Mouse (Mus musculus): ENCODE data around the gene Hoxb6. TPM values are rescaled to one million over a fixed set of nuclear protein-coding genes. Genes with fewer than 3 reads are reported as not detected.

The Hoxb6 gene
- polyA plus RNA-seq, 1 experiment, result 0.50 TPM

DNA sequence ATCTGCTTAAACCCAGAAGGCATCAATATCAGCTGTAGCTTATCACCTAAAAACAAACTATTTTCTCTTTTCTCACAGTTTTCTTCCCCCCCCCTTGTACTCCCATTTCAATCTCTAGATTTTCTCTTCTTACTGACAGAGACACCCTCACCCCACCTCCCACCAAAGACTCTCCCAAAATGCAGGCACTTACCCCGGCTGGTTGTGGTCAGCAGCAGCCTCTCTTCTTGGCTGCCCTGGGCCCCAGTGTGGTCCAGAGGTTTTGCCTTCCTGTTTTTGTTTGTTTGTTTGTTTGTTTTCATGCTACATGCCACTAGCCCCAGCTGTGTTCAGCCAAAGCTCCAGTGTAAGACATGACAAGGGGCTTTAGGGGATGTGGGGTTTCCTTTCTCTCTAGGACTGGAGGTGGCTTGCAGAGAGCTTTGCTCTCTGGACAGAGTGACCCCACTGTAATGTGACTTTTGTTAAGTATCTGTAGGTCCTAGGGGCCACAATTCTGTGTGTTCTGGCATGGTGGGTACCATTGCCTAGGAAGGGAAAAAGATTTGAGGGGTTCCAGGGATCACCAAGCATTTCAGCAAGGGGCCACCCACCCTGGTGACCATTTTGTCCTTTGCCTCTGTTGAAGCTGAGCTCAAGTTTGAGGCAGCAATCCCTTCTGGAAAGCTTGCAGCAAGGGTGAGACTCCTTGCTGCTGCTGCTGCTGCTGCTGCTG lies 24.1 kb upstream of the Hoxb6 start:
- H3K27ac ChIP-seq (ENCODE audit: control insufficient read depth, insufficient read depth, low read length), result no peak overlapping the region
- 56% methylated on average over 1 of the region's 1 CpGs for WGBS
- no peak for DNase-seq
- TF ChIP-seq POLR2A (IDR thresholded peaks at IDR 0.05; ENCODE audit: control insufficient read depth, extremely low read depth, insufficient read depth, low read length, poor library complexity) (no peak), CTCF (IDR thresholded peaks at IDR 0.05; ENCODE audit: borderline replicate concordance, control insufficient read depth, extremely low read depth, insufficient read depth, low read length, poor library complexity) (no peak)
- no peaks in the 10 kb centered on the region; the same call in 1 of the 2 replicates for H3K4me1 ChIP-seq (replicated peaks; ENCODE audit: control insufficient read depth, insufficient read depth, low read length)
- H3K4me3 ChIP-seq (ENCODE audit: control insufficient read depth, insufficient read depth, low read length), result no peak overlapping the region
- H3K27me3 ChIP-seq (ENCODE audit: control insufficient read depth, insufficient read depth, low read length), result peaks cover 54% of the 10 kb centered on the region
- H3K36me3 ChIP-seq (ENCODE audit: control insufficient read depth, insufficient read depth, low read length), result no peaks in the 10 kb centered on the region

DNA sequence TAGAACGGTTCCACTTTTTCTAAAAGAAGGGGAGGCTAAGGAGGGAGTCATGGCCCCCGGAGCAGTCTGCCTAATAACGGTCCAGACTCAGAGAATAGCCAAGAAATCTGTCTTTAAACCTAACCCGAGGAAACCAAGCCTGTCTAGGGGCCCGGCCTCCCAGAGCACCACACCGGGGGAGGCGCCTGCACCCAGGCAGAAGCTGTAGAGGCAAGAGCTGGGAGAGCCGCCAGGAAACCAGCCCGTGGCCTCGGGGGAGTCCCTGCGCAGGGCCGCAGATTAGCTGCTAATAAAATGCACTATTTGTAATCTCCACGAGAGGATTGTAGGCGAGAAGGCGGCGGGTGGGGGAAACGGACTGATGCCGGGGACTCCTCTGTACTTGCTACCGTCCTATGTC lies 22.4 kb upstream of the Hoxb6 start:
- TF ChIP-seq CTCF (IDR thresholded peaks at IDR 0.05; ENCODE audit: borderline replicate concordance, control insufficient read depth, extremely low read depth, insufficient read depth, low read length, poor library complexity) (no peak), POLR2A (IDR thresholded peaks at IDR 0.05; ENCODE audit: control insufficient read depth, extremely low read depth, insufficient read depth, low read length, poor library complexity) (no peak)
- Histone ChIP-seq H3K27ac (ENCODE audit: control insufficient read depth, insufficient read depth, low read length) (no peak overlapping the region), H3K4me3 (ENCODE audit: control insufficient read depth, insufficient read depth, low read length) (no peak overlapping the region), H3K27me3 (ENCODE audit: control insufficient read depth, insufficient read depth, low read length) (peaks cover 47% of the 10 kb centered on the region), H3K36me3 (ENCODE audit: control insufficient read depth, insufficient read depth, low read length) (no peaks in the 10 kb centered on the region), H3K4me1 (replicated peaks; ENCODE audit: control insufficient read depth, insufficient read depth, low read length) (no peaks in the 10 kb centered on the region; the same call in 1 of the 2 replicates)
- no peak for DNase-seq
- WGBS, result 5% methylated on average over 19 of the region's 19 CpGs

DNA sequence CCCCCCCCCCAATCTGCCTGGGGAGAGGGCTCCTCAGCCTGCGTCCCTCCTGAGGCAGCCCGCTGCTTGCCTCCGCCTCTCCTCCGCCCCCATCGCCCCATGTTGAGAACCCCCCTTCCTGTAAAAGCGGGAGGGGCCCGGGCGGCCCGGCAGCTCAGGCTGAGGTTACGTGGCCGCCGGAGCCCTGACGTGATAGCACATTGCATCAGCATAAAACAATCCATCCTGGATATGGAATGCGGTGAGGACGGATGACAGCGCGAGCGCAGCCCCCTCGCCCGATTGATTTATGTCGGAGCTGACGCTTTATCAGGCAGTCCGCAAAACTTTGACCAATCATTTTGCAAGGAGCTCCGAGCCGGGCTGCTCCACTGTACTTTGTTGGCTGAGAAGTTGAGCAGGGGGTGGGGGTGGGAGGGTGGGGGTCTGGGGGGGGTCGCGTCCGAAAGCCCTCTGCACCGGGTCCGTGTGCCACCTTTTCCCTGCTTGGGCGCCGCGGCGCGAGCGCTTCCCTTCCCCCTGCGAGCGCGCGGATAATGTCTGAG lies 21.2 kb upstream of the Hoxb6 start, which contains the start of gene Hoxb9:
Gene Hoxb9, plus strand, starts transcription at position 462 of the 545 bp plus-strand sequence.
- H3K27me3 ChIP-seq (ENCODE audit: control insufficient read depth, insufficient read depth, low read length), result peaks cover 46% of the 10 kb centered on the region
- no peak within 1 kb of the TSS for H3K4me3 ChIP-seq (ENCODE audit: control insufficient read depth, insufficient read depth, low read length)
- no peaks in the 10 kb centered on the region; the same call in 1 of the 2 replicates for H3K4me1 ChIP-seq (replicated peaks; ENCODE audit: control insufficient read depth, insufficient read depth, low read length)
- DNase-seq, result no peak
- H3K36me3 ChIP-seq (ENCODE audit: control insufficient read depth, insufficient read depth, low read length), result no peaks in the 10 kb centered on the region
- TF ChIP-seq POLR2A (IDR thresholded peaks at IDR 0.05; ENCODE audit: control insufficient read depth, extremely low read depth, insufficient read depth, low read length, poor library complexity) (no peak), CTCF (IDR thresholded peaks at IDR 0.05; ENCODE audit: borderline replicate concordance, control insufficient read depth, extremely low read depth, insufficient read depth, low read length, poor library complexity) (no peak)
- H3K27ac ChIP-seq (ENCODE audit: control insufficient read depth, insufficient read depth, low read length), result no peak within 1 kb of the TSS
- WGBS, result 3% methylated on average over 40 of the region's 40 CpGs

DNA sequence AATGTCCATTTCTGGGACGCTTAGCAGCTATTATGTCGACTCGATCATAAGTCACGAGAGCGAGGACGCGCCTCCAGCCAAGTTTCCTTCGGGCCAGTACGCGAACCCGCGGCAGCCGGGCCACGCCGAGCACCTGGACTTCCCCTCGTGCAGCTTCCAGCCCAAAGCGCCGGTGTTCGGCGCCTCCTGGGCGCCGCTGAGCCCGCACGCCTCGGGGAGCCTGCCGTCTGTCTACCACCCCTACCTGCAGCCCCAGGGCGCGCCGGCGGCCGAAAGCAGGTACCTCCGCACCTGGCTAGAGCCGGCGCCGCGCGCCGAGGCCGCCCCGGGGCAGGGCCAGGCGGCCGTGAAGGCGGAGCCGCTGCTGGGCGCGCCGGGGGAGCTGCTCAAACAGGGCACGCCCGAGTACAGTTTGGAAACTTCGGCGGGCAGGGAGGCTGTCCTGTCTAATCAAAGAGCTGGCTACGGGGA lies 20.7 kb upstream of the Hoxb6 start:
- Histone ChIP-seq H3K36me3 (ENCODE audit: control insufficient read depth, insufficient read depth, low read length) (no peaks in the 10 kb centered on the region), H3K27ac (ENCODE audit: control insufficient read depth, insufficient read depth, low read length) (no peak overlapping the region), H3K4me1 (replicated peaks; ENCODE audit: control insufficient read depth, insufficient read depth, low read length) (no peaks in the 10 kb centered on the region; the same call in 1 of the 2 replicates), H3K27me3 (ENCODE audit: control insufficient read depth, insufficient read depth, low read length) (peaks cover 47% of the 10 kb centered on the region), H3K4me3 (ENCODE audit: control insufficient read depth, insufficient read depth, low read length) (no peak overlapping the region)
- 1% methylated on average over 52 of the region's 52 CpGs for WGBS
- 0 out of 2 replicates have a peak, but pooled peaks have one; percentile 20 for TF ChIP-seq CTCF (IDR thresholded peaks at IDR 0.05; ENCODE audit: borderline replicate concordance, control insufficient read depth, extremely low read depth, insufficient read depth, low read length, poor library complexity)
- TF ChIP-seq POLR2A (IDR thresholded peaks at IDR 0.05; ENCODE audit: control insufficient read depth, extremely low read depth, insufficient read depth, low read length, poor library complexity), result no peak
- DNase-seq, result no peak

DNA sequence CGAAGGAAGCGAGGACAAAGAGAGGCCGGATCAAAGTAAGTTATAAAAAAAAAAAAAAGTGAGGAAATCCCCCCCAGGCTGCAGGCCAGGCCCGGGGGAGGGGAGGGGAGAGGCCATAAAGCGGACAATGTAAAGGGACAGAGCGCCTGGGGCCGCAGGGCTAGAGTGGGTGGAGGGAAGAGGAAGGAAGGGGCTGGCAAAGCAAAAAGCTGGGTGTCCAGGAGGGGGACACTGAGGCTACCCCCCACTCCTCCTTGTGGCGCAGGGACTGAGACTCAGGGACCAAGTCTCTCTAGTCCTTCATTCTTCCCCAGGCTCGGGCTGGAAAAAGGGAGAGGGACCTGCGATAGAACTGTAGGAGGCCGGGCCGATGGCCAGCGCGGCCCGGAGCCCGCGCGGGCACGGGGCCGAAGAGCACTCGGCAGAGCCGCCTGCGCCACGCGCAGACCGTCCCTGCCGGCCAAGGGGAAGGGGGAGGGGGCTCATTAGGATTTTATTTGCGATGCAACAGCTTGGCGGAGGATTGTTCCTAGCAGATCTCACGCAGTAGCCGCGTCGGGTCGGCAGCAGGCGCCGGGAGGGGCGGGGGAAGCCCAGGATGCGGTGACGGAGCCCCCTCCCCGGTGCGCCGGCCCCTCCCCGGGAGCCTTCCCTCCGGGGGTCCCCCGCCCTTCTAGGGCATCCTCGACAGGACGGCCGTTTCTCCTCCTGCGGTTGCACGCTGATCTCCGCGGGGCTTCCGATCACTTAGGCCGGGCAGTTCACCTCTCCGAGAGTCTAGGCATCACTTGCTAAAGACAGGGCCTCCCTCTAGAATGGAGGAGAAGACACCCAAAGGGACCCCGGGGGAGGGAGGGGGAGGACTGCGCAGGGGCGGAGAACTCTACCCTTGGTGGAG lies 20.0 kb upstream of the Hoxb6 start:
- TF ChIP-seq POLR2A (IDR thresholded peaks at IDR 0.05; ENCODE audit: control insufficient read depth, extremely low read depth, insufficient read depth, low read length, poor library complexity) (no peak), CTCF (IDR thresholded peaks at IDR 0.05; ENCODE audit: borderline replicate concordance, control insufficient read depth, extremely low read depth, insufficient read depth, low read length, poor library complexity) (no peak)
- Histone ChIP-seq H3K27me3 (ENCODE audit: control insufficient read depth, insufficient read depth, low read length) (peaks cover 49% of the 10 kb centered on the region), H3K27ac (ENCODE audit: control insufficient read depth, insufficient read depth, low read length) (no peak overlapping the region), H3K4me1 (replicated peaks; ENCODE audit: control insufficient read depth, insufficient read depth, low read length) (no peaks in the 10 kb centered on the region; the same call in 1 of the 2 replicates), H3K4me3 (ENCODE audit: control insufficient read depth, insufficient read depth, low read length) (no peak overlapping the region), H3K36me3 (ENCODE audit: control insufficient read depth, insufficient read depth, low read length) (no peaks in the 10 kb centered on the region)
- no peak for DNase-seq
- 4% methylated on average over 58 of the region's 58 CpGs for WGBS

DNA sequence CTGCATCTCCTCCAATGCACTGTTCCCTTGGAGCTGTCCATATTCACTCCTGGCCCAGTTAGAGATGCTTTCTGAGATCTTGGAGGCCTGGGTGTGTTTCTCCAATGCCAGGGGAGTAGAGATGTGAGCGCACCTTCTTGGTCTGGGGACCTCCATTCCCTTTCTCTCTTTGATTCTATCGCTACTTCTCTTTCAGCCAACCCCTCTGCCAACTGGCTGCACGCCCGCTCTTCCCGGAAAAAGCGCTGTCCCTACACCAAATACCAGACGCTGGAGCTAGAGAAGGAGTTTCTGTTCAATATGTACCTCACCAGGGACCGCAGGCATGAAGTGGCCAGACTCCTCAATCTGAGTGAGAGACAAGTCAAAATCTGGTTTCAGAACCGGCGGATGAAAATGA lies 17.8 kb upstream of the Hoxb6 start:
- Histone ChIP-seq H3K27me3 (ENCODE audit: control insufficient read depth, insufficient read depth, low read length) (peaks cover 46% of the 10 kb centered on the region), H3K27ac (ENCODE audit: control insufficient read depth, insufficient read depth, low read length) (no peak overlapping the region), H3K36me3 (ENCODE audit: control insufficient read depth, insufficient read depth, low read length) (no peaks in the 10 kb centered on the region), H3K4me3 (ENCODE audit: control insufficient read depth, insufficient read depth, low read length) (no peak overlapping the region), H3K4me1 (replicated peaks; ENCODE audit: control insufficient read depth, insufficient read depth, low read length) (no peaks in the 10 kb centered on the region; the same call in 1 of the 2 replicates)
- TF ChIP-seq POLR2A (IDR thresholded peaks at IDR 0.05; ENCODE audit: control insufficient read depth, extremely low read depth, insufficient read depth, low read length, poor library complexity) (no peak), CTCF (IDR thresholded peaks at IDR 0.05; ENCODE audit: borderline replicate concordance, control insufficient read depth, extremely low read depth, insufficient read depth, low read length, poor library complexity) (no peak)
- DNase-seq, result no peak
- WGBS, result 64% methylated on average over 10 of the region's 10 CpGs
